Mouse (Mus musculus): ENCODE measurements at regions not wholly inside any gene's neighbourhood (a gene's known extent, or its start where the extent isn't known, plus 50 kb on each side); places are given as distances from the start of the nearest gene placed in this dataset.

DNA sequence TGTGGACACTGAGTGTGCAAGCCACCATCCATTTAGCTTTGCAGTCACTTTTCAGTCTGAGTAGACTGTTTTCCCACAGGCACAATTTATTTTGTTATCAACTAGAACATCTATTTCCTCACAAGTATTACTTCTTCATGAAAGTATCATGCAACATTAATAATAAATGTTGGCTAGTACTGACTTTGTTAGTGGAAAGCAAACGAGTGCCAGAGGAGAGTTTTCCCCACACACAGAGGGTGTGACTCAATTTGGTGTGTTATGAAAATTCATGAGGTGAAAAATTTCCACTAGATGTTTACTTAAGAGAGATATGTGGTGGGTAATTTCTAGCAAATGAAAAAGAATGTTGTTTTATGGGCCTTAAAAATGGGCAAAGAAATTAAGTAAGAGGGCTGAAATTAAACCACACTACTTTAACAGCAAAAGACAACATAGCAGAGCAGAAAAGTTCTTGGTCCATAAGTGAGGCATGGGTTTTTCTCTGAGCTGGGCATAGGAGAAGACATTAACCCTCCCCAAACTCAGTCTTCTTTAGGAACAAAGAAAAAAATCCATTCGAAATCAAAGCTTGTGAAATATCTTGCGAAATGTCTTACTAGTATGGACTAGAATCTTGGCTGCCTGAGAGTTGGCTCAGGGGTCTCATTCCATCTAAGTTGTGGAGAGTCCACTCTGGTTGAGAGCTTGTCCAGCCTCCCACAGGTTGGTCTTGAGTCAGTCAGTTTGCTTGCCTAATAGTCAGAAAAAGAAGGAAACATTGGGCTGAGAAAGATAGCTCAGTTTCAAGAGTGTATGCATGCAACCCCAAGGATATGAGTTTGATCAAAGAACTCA, 419.1 kb downstream of the Btbd3 start:
- Histone ChIP-seq H3K27ac (replicated peaks; ENCODE audit: low read depth, low read length) (no peak overlapping the region), H3K4me2 (replicated peaks; ENCODE audit: low read depth, low read length, severe bottlenecking) (no peak overlapping the region), H3K9ac (ENCODE audit: low read depth, low read length, severe bottlenecking) (no peak overlapping the region), H3K9me3 (ENCODE audit: control insufficient read depth, low read length) (no peaks in the 10 kb centered on the region), H3K27me3 (ENCODE audit: control insufficient read depth, insufficient read depth, low read length) (no peaks in the 10 kb centered on the region), H3K4me1 (ENCODE audit: control insufficient read depth, insufficient read depth, low read length) (no peaks in the 10 kb centered on the region; the same call in 1 of the 2 replicates), H3K4me3 (replicated peaks; ENCODE audit: low read length) (no peak overlapping the region), H3K36me3 (ENCODE audit: control insufficient read depth, insufficient read depth, low read length) (no peaks in the 10 kb centered on the region)
- ATAC-seq (ENCODE audit: low FRiP score, low read depth) (no peak), DNase-seq (ENCODE audit: low spot score) (peak; percentile 34)
- TF ChIP-seq POLR2A (IDR thresholded peaks at IDR 0.05; ENCODE audit: borderline replicate concordance, extremely low read depth, insufficient read depth, insufficient read length): no peak
- WGBS: 62% methylated on average over 3 of the region's 3 CpGs

DNA sequence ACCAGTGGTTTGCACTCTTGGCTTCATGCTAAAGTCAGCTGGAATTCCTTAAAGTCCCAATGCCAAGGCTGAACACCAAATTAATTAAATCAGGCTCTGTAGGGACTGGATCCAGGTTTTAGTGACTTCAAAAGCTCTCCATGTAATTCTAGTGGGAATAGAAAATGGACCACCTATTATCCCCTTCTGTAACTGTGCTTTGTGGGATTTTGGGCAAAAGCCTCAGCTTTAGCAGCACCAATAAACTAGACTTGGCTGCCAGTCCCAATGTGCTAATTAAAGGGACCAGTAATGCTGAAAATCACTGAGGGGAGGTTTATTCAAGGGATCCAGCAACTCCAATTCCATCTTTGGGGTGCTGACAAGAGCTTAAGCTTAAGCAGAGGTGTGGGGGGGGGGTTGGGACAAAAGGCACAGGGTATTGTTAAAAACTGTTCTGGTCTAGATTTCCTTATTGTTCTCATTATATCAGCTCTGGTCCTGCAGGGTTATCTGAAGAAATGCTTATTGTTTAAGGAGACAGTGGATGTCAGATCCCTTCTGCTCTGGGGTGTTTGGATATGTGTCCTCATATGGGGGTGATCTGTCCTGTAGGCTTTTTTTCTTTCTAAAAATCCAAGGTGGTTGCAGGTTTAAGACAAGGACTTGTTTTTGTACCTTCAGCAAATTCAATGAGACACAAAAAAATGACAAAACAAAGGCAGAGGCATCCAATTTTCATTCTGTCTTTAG, 431.9 kb downstream of the Btbd3 start:
- no peaks in the 10 kb centered on the region for H3K9me3 ChIP-seq (ENCODE audit: control insufficient read depth, low read length)
- TF ChIP-seq POLR2A (IDR thresholded peaks at IDR 0.05; ENCODE audit: borderline replicate concordance, extremely low read depth, insufficient read depth, insufficient read length): no peak
- H3K27ac ChIP-seq (replicated peaks; ENCODE audit: low read depth, low read length): no peak overlapping the region
- ATAC-seq (ENCODE audit: low FRiP score, low read depth) (peak; percentile 50; the same call in 1 of the 2 replicates), DNase-seq (ENCODE audit: low spot score) (peak; percentile 58)
- no peak overlapping the region for H3K4me2 ChIP-seq (replicated peaks; ENCODE audit: low read depth, low read length, severe bottlenecking)
- no peak overlapping the region for H3K4me3 ChIP-seq (replicated peaks; ENCODE audit: low read length)
- no peaks in the 10 kb centered on the region for H3K36me3 ChIP-seq (ENCODE audit: control insufficient read depth, insufficient read depth, low read length)
- H3K4me1 ChIP-seq (ENCODE audit: control insufficient read depth, insufficient read depth, low read length): peaks cover 6% of the 10 kb centered on the region; the same call in 1 of the 2 replicates
- no peaks in the 10 kb centered on the region for H3K27me3 ChIP-seq (ENCODE audit: control insufficient read depth, insufficient read depth, low read length)
- H3K9ac ChIP-seq (ENCODE audit: low read depth, low read length, severe bottlenecking): no peak overlapping the region

DNA sequence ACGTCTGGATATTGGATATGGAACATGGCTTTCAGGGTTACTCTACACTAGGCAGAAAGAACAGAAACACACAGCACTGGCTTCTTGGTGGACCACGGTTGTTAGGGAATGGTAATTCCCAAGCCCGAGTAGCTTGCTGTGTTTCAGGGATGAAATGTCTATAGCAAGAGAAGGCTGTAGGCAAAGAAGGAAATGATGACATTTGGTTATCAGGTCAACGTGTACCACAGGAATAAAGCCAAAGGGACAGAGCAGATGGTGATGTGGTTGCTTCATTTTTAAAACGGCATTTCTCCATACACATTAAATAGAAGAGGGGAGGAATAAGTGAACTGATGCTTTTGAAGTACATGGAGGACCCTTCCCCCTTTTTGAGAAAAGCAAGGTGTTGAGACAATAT, 433.1 kb downstream of the Btbd3 start:
- TF ChIP-seq POLR2A (IDR thresholded peaks at IDR 0.05; ENCODE audit: borderline replicate concordance, extremely low read depth, insufficient read depth, insufficient read length): no peak
- Histone ChIP-seq H3K27ac (replicated peaks; ENCODE audit: low read depth, low read length) (no peak overlapping the region), H3K9ac (ENCODE audit: low read depth, low read length, severe bottlenecking) (no peak overlapping the region), H3K27me3 (ENCODE audit: control insufficient read depth, insufficient read depth, low read length) (no peaks in the 10 kb centered on the region), H3K9me3 (ENCODE audit: control insufficient read depth, low read length) (no peaks in the 10 kb centered on the region), H3K4me3 (replicated peaks; ENCODE audit: low read length) (no peak overlapping the region), H3K36me3 (ENCODE audit: control insufficient read depth, insufficient read depth, low read length) (no peaks in the 10 kb centered on the region), H3K4me1 (ENCODE audit: control insufficient read depth, insufficient read depth, low read length) (peaks cover 6% of the 10 kb centered on the region; the same call in 1 of the 2 replicates), H3K4me2 (replicated peaks; ENCODE audit: low read depth, low read length, severe bottlenecking) (no peak overlapping the region)
- no peak for ATAC-seq (ENCODE audit: low FRiP score, low read depth)
- 85% methylated on average over 5 of the region's 5 CpGs for WGBS
- DNase-seq (ENCODE audit: low spot score): no peak

DNA sequence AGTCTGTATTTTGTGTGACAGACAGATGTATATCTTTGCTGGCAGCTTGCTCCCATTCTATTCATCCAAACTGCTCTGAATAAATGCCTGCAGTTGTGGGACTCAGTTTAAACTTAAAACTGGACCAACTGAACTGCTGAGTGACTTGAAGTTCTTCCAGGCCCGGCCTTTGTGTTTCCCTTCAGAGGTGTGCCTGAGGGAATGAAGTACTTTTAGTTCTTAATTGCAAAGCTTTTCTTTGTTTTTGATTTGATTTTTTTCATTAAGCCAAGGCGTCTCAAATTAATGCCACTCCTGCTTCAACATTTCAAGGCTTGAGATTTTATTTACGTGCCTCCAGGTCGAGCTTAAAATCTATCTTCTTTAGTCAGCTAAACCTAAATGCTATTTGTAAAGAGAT, 446.4 kb downstream of the Btbd3 start:
- Histone ChIP-seq H3K27ac (replicated peaks; ENCODE audit: low read depth, low read length) (no peak overlapping the region), H3K9me3 (ENCODE audit: control insufficient read depth, low read length) (no peaks in the 10 kb centered on the region), H3K4me2 (replicated peaks; ENCODE audit: low read depth, low read length, severe bottlenecking) (no peak overlapping the region), H3K27me3 (ENCODE audit: control insufficient read depth, insufficient read depth, low read length) (no peaks in the 10 kb centered on the region), H3K4me1 (ENCODE audit: control insufficient read depth, insufficient read depth, low read length) (no peaks in the 10 kb centered on the region), H3K4me3 (replicated peaks; ENCODE audit: low read length) (no peak overlapping the region), H3K9ac (ENCODE audit: low read depth, low read length, severe bottlenecking) (no peak overlapping the region), H3K36me3 (ENCODE audit: control insufficient read depth, insufficient read depth, low read length) (no peaks in the 10 kb centered on the region)
- ATAC-seq (ENCODE audit: low FRiP score, low read depth) (no peak), DNase-seq (ENCODE audit: low spot score) (no peak)
- 60% methylated on average over 4 of the region's 4 CpGs for WGBS
- TF ChIP-seq POLR2A (IDR thresholded peaks at IDR 0.05; ENCODE audit: borderline replicate concordance, extremely low read depth, insufficient read depth, insufficient read length): no peak

DNA sequence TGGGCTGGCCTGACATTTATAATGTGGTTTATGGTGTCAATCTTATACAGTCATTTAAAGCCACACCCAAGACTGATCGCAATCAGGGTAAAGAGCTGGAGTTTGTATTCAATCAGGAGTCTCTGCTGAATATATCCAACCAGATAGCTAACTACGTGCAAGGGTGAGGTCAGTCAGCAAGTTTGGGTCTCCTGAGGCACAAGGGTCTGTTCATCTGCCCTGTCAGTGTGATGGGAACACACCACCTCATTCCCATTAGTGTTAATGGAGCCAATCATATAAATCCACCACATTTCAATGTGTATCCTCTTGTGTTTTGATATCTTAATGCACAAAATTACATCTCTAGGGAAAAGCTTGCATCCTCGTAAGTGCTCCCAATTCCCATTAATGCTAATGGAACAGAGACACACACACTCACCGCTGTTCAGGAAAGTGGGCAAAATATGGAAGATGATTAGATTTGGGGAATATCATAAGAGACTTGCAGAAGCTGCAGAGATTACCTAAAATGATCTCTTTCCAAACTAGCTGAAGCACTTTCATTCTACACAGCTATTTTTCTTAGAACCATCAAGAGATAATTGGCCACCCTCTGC, 447.7 kb downstream of the Btbd3 start:
- H3K4me1 ChIP-seq (ENCODE audit: control insufficient read depth, insufficient read depth, low read length): peaks cover 7% of the 10 kb centered on the region; the same call in 1 of the 2 replicates
- TF ChIP-seq POLR2A (IDR thresholded peaks at IDR 0.05; ENCODE audit: borderline replicate concordance, extremely low read depth, insufficient read depth, insufficient read length): no peak
- H3K9me3 ChIP-seq (ENCODE audit: control insufficient read depth, low read length): no peaks in the 10 kb centered on the region
- WGBS: 81% methylated on average over 4 of the region's 4 CpGs
- H3K4me3 ChIP-seq (replicated peaks; ENCODE audit: low read length): no peak overlapping the region
- no peaks in the 10 kb centered on the region for H3K27me3 ChIP-seq (ENCODE audit: control insufficient read depth, insufficient read depth, low read length)
- no peak overlapping the region for H3K27ac ChIP-seq (replicated peaks; ENCODE audit: low read depth, low read length)
- no peak for DNase-seq (ENCODE audit: low spot score)
- H3K9ac ChIP-seq (ENCODE audit: low read depth, low read length, severe bottlenecking): no peak overlapping the region
- ATAC-seq (ENCODE audit: low FRiP score, low read depth): no peak
- no peaks in the 10 kb centered on the region for H3K36me3 ChIP-seq (ENCODE audit: control insufficient read depth, insufficient read depth, low read length)
- no peak overlapping the region for H3K4me2 ChIP-seq (replicated peaks; ENCODE audit: low read depth, low read length, severe bottlenecking)

Data from limb, embryonic 14.5 days (tissue).